Mouse (Mus musculus) neural tube, embryonic 12.5 days (tissue): Measurements from ENCODE around the gene Tmem145. TPM values are rescaled to one million over a fixed set of nuclear protein-coding genes. Genes with fewer than 3 reads are reported as not detected.
"Not testable (repeated sequence)": the region's sequence is repeated elsewhere in the genome, so short reads cannot be mapped to it uniquely, and the experiment has no call there.

ENCODE experiments used
- ATAC-seq: fragments of 200-750 bp; cut with Nextera tagmentation; 2 replicates; pipeline ENCODE4 v1.8.0; 2017; ENCODE audit warnings: low read depth, mild to moderate bottlenecking, moderate TSS enrichment, moderate library complexity; ENCODE audit not compliant: low FRiP score
- H3K27ac ChIP-seq: fragments of 300-500 bp; sonication (generic); 2 replicates; pipeline ENCODE4 v1.5.1; 2016
- H3K27me3 ChIP-seq: fragments of 300-500 bp; sonication (generic); replicated peaks from 2 replicates; pipeline ENCODE4 v1.6.1; 2016; ENCODE audit warnings: mild to moderate bottlenecking
- H3K36me3 ChIP-seq: fragments of 300-500 bp; sonication (generic); 2 replicates; pipeline ENCODE4 v1.6.1; 2016; ENCODE audit warnings: mild to moderate bottlenecking
- H3K4me1 ChIP-seq: fragments of 300-500 bp; sonication (generic); 2 replicates; pipeline ENCODE4 v1.6.1; 2016
- H3K4me2 ChIP-seq: fragments of 300-500 bp; sonication (generic); replicated peaks from 2 replicates; pipeline ENCODE4 v1.6.1; 2016; ENCODE audit warnings: mild to moderate bottlenecking
- H3K4me3 ChIP-seq: fragments of 300-500 bp; sonication (generic); 2 replicates; pipeline ENCODE4 v1.5.1; 2016
- H3K9ac ChIP-seq: fragments of 300-500 bp; sonication (generic); 2 replicates; pipeline ENCODE4 v1.6.1; 2016; ENCODE audit warnings: mild to moderate bottlenecking
- H3K9me3 ChIP-seq: fragments of 300-500 bp; sonication (generic); 2 replicates; pipeline ENCODE4 v1.6.1; 2016; ENCODE audit warnings: mild to moderate bottlenecking
- WGBS: fragments of 180-500 bp; shearing (Covaris S2); methylation state at CpG from one replicate; pipeline ENCODE4 v1.1.7; 2016; 5-methylcytosine and 5-hydroxymethylcytosine counted together
- polyA plus RNA-seq: library from polyadenylated mRNA; unstranded; fragments of >200 nt; fragmentation: Nextera tagmentation; extraction: Ambion mirVana; gene quantifications from 2 replicates; pipeline ENCODE4 v1.2.1, GENCODE M21; 2016

Tmem145 gene
- polyA plus RNA-seq, result 26.0 and 28.3 TPM in 2 replicates

GRCm38 (mm10) chr7:25305956-25306613 lies at the start of gene Tmem145:
Gene Tmem145, plus strand, starts transcription at chr7:25306106.
- Histone ChIP-seq H3K27ac (peak within 1 kb of the TSS; percentile 42; the same call in 1 of the 2 replicates), H3K9me3 (no peaks in the 10 kb centered on the region), H3K36me3 (no peaks in the 10 kb centered on the region), H3K4me1 (peaks cover 2% of the 10 kb centered on the region; the same call in 1 of the 2 replicates), H3K4me2 (peak within 1 kb of the TSS; percentile 94), H3K9ac (peak within 1 kb of the TSS; percentile 77), H3K4me3 (peak within 1 kb of the TSS; percentile 60), H3K27me3 (peaks cover 14% of the 10 kb centered on the region)
- ATAC-seq, result peak; percentile 76
- WGBS, result 0% methylated on average over 46 of the region's 47 CpGs

GRCm38 (mm10) chr7:25261896-25262295 lies 44.0 kb upstream of the Tmem145 start:
- Histone ChIP-seq H3K4me2 (no peak overlapping the region), H3K4me1 (peaks cover 3% of the 10 kb centered on the region), H3K9ac (no peak overlapping the region), H3K4me3 (no peak overlapping the region), H3K27me3 (no peaks in the 10 kb centered on the region; the same call in 1 of the 2 replicates), H3K36me3 (no peaks in the 10 kb centered on the region), H3K27ac (no peak overlapping the region), H3K9me3 (no peaks in the 10 kb centered on the region)
- ATAC-seq, result no peak
- WGBS, result 77% methylated on average over 1 of the region's 1 CpGs

DNA sequence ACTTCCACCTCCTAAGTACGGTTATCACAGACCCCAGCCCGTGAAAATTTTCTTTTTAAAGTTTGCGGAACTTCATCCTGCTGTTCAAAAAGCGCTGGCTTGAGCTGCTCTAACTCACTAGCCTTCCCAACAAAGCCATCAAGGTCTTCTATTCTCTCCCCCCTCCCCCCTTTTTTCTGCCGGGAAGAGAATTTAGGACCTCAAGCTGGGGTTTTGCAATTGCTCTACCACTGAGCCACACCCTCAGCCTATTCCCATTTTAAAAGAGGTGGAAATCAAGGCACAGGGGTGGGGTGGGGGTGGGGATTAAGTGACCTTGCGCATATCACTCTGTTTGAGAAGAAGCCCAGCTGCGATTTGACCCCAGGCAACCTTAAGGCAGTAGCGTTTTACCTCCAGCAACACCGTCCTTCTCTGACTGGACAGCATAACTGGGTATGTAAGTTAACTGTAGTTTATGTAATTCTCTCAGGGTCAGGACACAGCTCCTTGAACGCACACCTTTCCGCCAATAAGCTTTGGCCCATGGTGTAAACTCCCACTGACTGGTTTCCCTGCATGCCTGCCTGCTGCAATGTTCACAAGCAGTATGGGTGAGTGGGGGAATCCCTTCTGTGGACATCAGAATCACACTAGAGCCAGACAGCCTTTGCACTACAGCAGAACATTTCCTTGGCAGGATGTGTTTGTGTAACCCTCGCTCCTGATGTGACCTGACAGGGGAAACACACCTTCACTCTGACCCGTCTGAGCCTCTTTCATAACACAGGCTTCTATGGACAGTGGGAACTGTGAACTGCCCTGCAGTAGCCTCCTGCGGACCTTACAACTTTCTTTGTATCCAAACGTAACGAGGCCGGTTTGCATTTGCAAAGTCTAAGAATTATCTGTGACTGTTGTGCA lies 41.7 kb upstream of the Tmem145 start:
- H3K9ac ChIP-seq, result no peak overlapping the region
- ATAC-seq, result no peak
- H3K27me3 ChIP-seq, result no peaks in the 10 kb centered on the region; the same call in 1 of the 2 replicates
- no peak overlapping the region for H3K27ac ChIP-seq
- H3K4me2 ChIP-seq, result no peak overlapping the region
- WGBS, result 20% methylated on average over 17 of the region's 17 CpGs
- no peak overlapping the region for H3K4me3 ChIP-seq
- H3K9me3 ChIP-seq, result no peaks in the 10 kb centered on the region
- peaks cover 11% of the 10 kb centered on the region for H3K4me1 ChIP-seq
- H3K36me3 ChIP-seq, result no peaks in the 10 kb centered on the region

- ATAC-seq, H3K9ac ChIP-seq: not testable (repeated sequence)
- WGBS, result 89% methylated on average over 5 of the region's 5 CpGs
These were observed 40.2 kb upstream of the Tmem145 start for GRCm38 (mm10) chr7:25265743-25266142.

GRCm38 (mm10) chr7:25266180-25266962 lies 39.5 kb upstream of the Tmem145 start:
- Histone ChIP-seq H3K4me3 (no peak overlapping the region), H3K9ac (no peak overlapping the region)
- no peak for ATAC-seq

More at GRCm38 (mm10) chr7:25265743-25266142, 40.2 kb upstream of the Tmem145 start:
- H3K4me2 ChIP-seq, H3K27me3 ChIP-seq, H3K27ac ChIP-seq, H3K36me3 ChIP-seq, H3K4me3 ChIP-seq, H3K9me3 ChIP-seq: not testable (repeated sequence)
- peaks cover 19% of the 10 kb centered on the region for H3K4me1 ChIP-seq

GRCm38 (mm10) chr7:25267301-25267750 lies 38.6 kb upstream of the Tmem145 start, which contains the start of gene Cic:
Gene Cic, plus strand, starts transcription at chr7:25267704.
- H3K4me3 ChIP-seq, result peak within 1 kb of the TSS; percentile 82
- H3K27ac ChIP-seq, result peak within 1 kb of the TSS; percentile 75
- no peaks in the 10 kb centered on the region; the same call in 1 of the 2 replicates for H3K27me3 ChIP-seq
- H3K4me1 ChIP-seq, result peaks cover 21% of the 10 kb centered on the region
- peak within 1 kb of the TSS; percentile 84 for H3K9ac ChIP-seq
- under 1% methylated on average over 29 of the region's 29 CpGs for WGBS
- peaks cover 16% of the 10 kb centered on the region for H3K36me3 ChIP-seq
- H3K4me2 ChIP-seq, result peak within 1 kb of the TSS; percentile 80
- peak; percentile 89 for ATAC-seq
- H3K9me3 ChIP-seq, result no peaks in the 10 kb centered on the region

More at GRCm38 (mm10) chr7:25266180-25266962, 39.5 kb upstream of the Tmem145 start:
- H3K4me2 ChIP-seq, result peak overlapping the region; percentile 58
- WGBS, result 87% methylated on average over 8 of the region's 8 CpGs
- peaks cover 21% of the 10 kb centered on the region for H3K4me1 ChIP-seq
- H3K36me3 ChIP-seq, result peaks cover 7% of the 10 kb centered on the region
- H3K27ac ChIP-seq, result no peak overlapping the region
- H3K9me3 ChIP-seq, result no peaks in the 10 kb centered on the region
- H3K27me3 ChIP-seq, result no peaks in the 10 kb centered on the region; the same call in 1 of the 2 replicates

GRCm38 (mm10) chr7:25267751-25268463 lies 38.0 kb upstream of the Tmem145 start:
- peak; percentile 95 for ATAC-seq
- Histone ChIP-seq H3K4me3 (peak overlapping the region; percentile 82), H3K4me2 (peak overlapping the region; percentile 80), H3K36me3 (peaks cover 22% of the 10 kb centered on the region), H3K27me3 (no peaks in the 10 kb centered on the region; the same call in 1 of the 2 replicates), H3K27ac (peak overlapping the region; percentile 75), H3K4me1 (peaks cover 21% of the 10 kb centered on the region), H3K9me3 (no peaks in the 10 kb centered on the region), H3K9ac (peak overlapping the region; percentile 84)
- WGBS, result under 1% methylated on average over 33 of the region's 33 CpGs

GRCm38 (mm10) chr7:25268588-25268987 lies 37.3 kb upstream of the Tmem145 start:
- H3K9ac ChIP-seq, result peak overlapping the region; percentile 84
- H3K36me3 ChIP-seq, result peaks cover 29% of the 10 kb centered on the region
- H3K4me1 ChIP-seq, result peaks cover 21% of the 10 kb centered on the region
- H3K4me3 ChIP-seq, result peak overlapping the region; percentile 82
- no peaks in the 10 kb centered on the region; the same call in 1 of the 2 replicates for H3K27me3 ChIP-seq
- H3K27ac ChIP-seq, result peak overlapping the region; percentile 75; the same call in 1 of the 2 replicates
- WGBS, result 4% methylated on average over 7 of the region's 7 CpGs
- H3K4me2 ChIP-seq, result peak overlapping the region; percentile 80
- ATAC-seq, result no peak
- H3K9me3 ChIP-seq, result no peaks in the 10 kb centered on the region

DNA sequence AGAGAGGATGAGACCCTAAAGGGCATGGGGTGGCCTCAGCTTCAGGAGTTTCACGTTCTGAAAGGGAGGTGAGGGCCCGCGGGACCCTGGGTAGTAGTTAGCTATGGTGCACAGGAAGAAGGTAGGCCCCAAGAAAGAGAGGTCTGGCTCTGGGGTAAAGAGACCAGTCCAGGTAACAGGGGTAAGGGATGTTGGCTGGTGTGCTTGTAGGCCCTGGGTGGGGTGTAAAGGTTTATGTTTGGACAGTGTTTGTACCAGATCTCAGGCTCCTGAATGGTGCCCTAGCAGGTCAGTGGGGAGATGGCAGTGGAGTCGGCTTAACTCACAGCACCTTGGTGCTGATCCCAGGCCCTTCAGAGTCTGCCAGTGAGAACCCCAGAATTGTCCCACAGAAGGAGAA lies 36.9 kb upstream of the Tmem145 start:
- Histone ChIP-seq H3K27me3 (no peaks in the 10 kb centered on the region; the same call in 1 of the 2 replicates), H3K9me3 (no peaks in the 10 kb centered on the region), H3K4me2 (peak overlapping the region; percentile 80), H3K27ac (no peak overlapping the region), H3K4me3 (peak overlapping the region; percentile 82), H3K36me3 (peaks cover 32% of the 10 kb centered on the region), H3K4me1 (peaks cover 21% of the 10 kb centered on the region), H3K9ac (peak overlapping the region; percentile 84)
- 53% methylated on average over 4 of the region's 4 CpGs for WGBS
- ATAC-seq, result no peak

DNA sequence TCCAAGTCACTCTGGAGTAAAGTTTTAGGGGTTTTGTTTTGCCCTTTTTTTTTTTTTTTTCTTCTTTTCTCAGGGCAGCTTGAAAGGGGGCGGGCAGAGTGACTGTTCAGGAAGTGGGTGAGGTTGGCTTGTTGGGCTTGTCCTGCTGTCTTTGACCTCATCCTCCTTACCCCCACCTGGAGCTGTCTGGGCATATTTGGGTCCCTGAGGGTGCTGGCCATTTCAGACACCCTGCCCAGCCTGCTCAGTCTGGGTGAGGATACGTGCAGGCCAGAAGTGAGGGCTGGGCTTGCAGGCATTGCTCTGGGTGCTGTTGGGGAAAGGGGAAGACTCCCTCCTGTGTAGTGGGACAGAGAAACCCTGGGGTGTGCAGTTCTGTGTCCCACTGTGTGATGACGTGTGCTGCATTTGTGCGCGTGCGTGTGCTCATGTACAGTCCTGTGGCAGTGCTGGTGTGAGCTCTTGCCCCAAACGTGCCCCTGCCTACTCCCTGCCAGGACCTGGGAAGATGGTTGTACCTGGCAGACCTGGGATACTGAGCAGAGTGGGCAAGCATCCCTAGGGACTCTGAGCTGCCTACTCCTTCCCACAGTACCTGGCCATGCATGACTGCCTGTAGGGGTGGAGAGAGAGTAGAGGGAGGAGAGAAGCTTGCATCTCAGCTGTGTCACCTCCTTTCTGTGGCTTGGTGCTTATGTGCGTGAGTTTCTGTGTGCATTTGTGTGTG lies 36.2 kb upstream of the Tmem145 start:
- Histone ChIP-seq H3K9me3 (no peaks in the 10 kb centered on the region), H3K4me2 (peak overlapping the region; percentile 80), H3K36me3 (peaks cover 32% of the 10 kb centered on the region), H3K4me3 (peak overlapping the region; percentile 9), H3K27me3 (no peaks in the 10 kb centered on the region; the same call in 1 of the 2 replicates), H3K4me1 (peaks cover 28% of the 10 kb centered on the region), H3K27ac (no peak overlapping the region), H3K9ac (peak overlapping the region; percentile 84; the same call in 1 of the 2 replicates)
- ATAC-seq, result no peak
- WGBS, result 90% methylated on average over 8 of the region's 8 CpGs
